Mouse (Mus musculus) megakaryocyte, embryonic 14.5 days (primary cell): Measurements from ENCODE around the gene Impg1.

Source experiments
- FLI1 ChIP-seq: IDR thresholded peaks from 2 replicates; pipeline ENCODE4 v1.6.1; 2012; ENCODE audit warnings: low read length, inconsistent platforms, mixed read lengths
- GATA1 ChIP-seq: IDR thresholded peaks from 3 replicates; pipeline ENCODE4 v1.6.1; 2012; ENCODE audit warnings: mixed read lengths, low read length, inconsistent platforms, borderline replicate concordance

GRCm38 (mm10) chr9:80340927-80341326 is 124.4 kb downstream of the Impg1 start:
- no peak for TF ChIP-seq FLI1
- TF ChIP-seq GATA1: no peak
